Mouse (Mus musculus): ENCODE measurements around the gene Fetub. TPM values are rescaled to one million over a fixed set of nuclear protein-coding genes. Genes with fewer than 3 reads are reported as not detected.
"Not testable (repeated sequence)": the region's sequence is repeated elsewhere in the genome, so short reads cannot be mapped to it uniquely, and the experiment has no call there.

Gene Fetub
- total RNA-seq, 2 experiments from 2014 or later: not detected

- DNase-seq (ENCODE audit: extremely low spot score in 1 of 2, low spot score in 2 of 2): no peak
- intact Hi-C loops (cut with DNase I): no loop called here
- Histone ChIP-seq H3K4me3 (no peak overlapping the region), H3K27ac (no peak overlapping the region)
- TF ChIP-seq CTCF (IDR thresholded peaks at IDR 0.05): no peak
These were observed 3.9 kb upstream of the Fetub start for GRCm38 (mm10) chr16:22914276-22914675.

DNA sequence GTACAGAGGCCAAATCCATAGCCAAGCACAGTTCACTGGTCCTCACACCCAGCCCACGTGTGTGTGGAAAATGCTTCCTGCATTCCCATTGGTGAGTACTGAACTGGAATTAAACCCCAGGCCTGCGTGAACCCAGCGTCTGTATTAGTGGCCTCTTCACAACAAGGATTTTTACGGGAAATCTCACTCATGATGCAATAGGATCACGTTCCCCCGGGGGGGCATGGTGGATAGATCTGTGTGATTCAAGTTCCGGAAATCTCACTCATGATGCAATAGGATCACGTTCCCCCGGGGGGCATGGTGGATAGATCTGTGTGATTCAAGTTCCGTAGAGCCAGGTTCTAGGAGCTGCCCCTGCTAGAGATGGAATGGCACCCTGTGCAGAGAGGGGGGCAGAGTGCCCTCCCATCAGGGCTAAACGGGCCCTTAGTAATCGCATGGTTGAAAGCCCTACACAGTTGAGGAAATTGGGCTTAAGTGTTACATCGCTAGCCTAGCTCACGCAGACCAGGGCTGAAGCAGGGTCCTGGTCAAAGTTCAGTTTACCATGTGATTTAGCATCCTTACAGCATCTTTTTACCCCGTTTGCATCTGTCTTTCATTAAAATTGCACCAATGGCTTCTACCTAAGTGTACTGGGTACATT, 654 bp downstream of the Fetub start:
- no peak overlapping the region for H3K27ac ChIP-seq
- no peak for DNase-seq (ENCODE audit: extremely low spot score in 1 of 2, low spot score in 2 of 2)
- no peak overlapping the region for H3K4me3 ChIP-seq
- no peak for TF ChIP-seq CTCF (IDR thresholded peaks at IDR 0.05)
- intact Hi-C loops (cut with DNase I): no loop called here

GRCm38 (mm10) chr16:22919971-22920854, 2.1 kb downstream of the Fetub start:
- no peak for DNase-seq (ENCODE audit: extremely low spot score in 1 of 2, low spot score in 2 of 2)
- TF ChIP-seq CTCF (IDR thresholded peaks at IDR 0.05): no peak

DNA sequence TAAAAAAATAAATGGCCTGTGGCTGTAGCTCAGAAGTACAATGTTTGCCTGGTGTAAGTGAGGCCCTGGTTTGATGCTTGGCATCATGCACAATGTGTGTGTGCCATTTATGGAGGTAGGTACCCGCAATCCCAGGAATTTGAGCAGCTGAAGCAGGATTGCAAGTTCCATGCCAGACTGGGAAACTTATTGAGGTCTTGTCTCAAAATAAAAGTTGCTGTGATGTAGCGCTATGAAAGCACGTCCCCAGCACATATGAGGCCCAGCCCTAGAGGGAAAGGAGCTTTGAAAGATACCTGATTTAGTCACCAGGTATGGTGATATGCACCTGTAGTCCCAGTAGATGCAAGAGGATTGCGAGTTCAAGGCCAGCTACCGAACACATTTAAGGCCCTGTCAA, 3.6 kb downstream of the Fetub start:
- Histone ChIP-seq H3K4me3 (no peak overlapping the region), H3K27ac (no peak overlapping the region)
- intact Hi-C loops (cut with DNase I): no loop called here
- DNase-seq (ENCODE audit: extremely low spot score in 1 of 2, low spot score in 2 of 2): no peak
- no peak for TF ChIP-seq CTCF (IDR thresholded peaks at IDR 0.05)

More at GRCm38 (mm10) chr16:22919971-22920854, 2.1 kb downstream of the Fetub start:
- no peak overlapping the region for H3K4me3 ChIP-seq
- no peak overlapping the region for H3K27ac ChIP-seq
- intact Hi-C loops (cut with DNase I): no loop called here

- no peak overlapping the region for H3K27ac ChIP-seq
- no peak overlapping the region for H3K4me3 ChIP-seq
- DNase-seq (ENCODE audit: extremely low spot score in 1 of 2, low spot score in 2 of 2): no peak
- intact Hi-C loops (cut with DNase I): no loop called here
- TF ChIP-seq CTCF (IDR thresholded peaks at IDR 0.05): no peak
These were observed 4.3 kb downstream of the Fetub start for GRCm38 (mm10) chr16:22922433-22922832.

- DNase-seq (ENCODE audit: extremely low spot score in 1 of 2, low spot score in 2 of 2): no peak
- no peak overlapping the region for H3K27ac ChIP-seq
- no peak for TF ChIP-seq CTCF (IDR thresholded peaks at IDR 0.05)
These were observed 11.4 kb downstream of the Fetub start for GRCm38 (mm10) chr16:22929575-22929974.

GRCm38 (mm10) chr16:22931431-22932200, 13.5 kb downstream of the Fetub start:
- DNase-seq (ENCODE audit: extremely low spot score in 1 of 2, low spot score in 2 of 2): no peak
- TF ChIP-seq CTCF (IDR thresholded peaks at IDR 0.05): no peak
- H3K27ac ChIP-seq: no peak overlapping the region
- H3K4me3 ChIP-seq: no peak overlapping the region
- intact Hi-C loops (cut with DNase I): no loop called here

More at GRCm38 (mm10) chr16:22929575-22929974, 11.4 kb downstream of the Fetub start:
- no peak overlapping the region for H3K4me3 ChIP-seq
- intact Hi-C loops (cut with DNase I): no loop called here

GRCm38 (mm10) chr16:22937631-22938030, 19.5 kb downstream of the Fetub start:
- no peak for DNase-seq (ENCODE audit: extremely low spot score in 1 of 2, low spot score in 2 of 2)
- intact Hi-C loops (cut with DNase I): no loop called here
- Histone ChIP-seq H3K27ac (no peak overlapping the region), H3K4me3 (no peak overlapping the region)
- TF ChIP-seq CTCF (IDR thresholded peaks at IDR 0.05): no peak

GRCm38 (mm10) chr16:22938541-22938940, 20.4 kb downstream of the Fetub start:
- no peak for TF ChIP-seq CTCF (IDR thresholded peaks at IDR 0.05)
- DNase-seq (ENCODE audit: extremely low spot score in 1 of 2, low spot score in 2 of 2): no peak
- no peak overlapping the region for H3K4me3 ChIP-seq
- intact Hi-C loops (cut with DNase I): no loop called here
- no peak overlapping the region for H3K27ac ChIP-seq

DNA sequence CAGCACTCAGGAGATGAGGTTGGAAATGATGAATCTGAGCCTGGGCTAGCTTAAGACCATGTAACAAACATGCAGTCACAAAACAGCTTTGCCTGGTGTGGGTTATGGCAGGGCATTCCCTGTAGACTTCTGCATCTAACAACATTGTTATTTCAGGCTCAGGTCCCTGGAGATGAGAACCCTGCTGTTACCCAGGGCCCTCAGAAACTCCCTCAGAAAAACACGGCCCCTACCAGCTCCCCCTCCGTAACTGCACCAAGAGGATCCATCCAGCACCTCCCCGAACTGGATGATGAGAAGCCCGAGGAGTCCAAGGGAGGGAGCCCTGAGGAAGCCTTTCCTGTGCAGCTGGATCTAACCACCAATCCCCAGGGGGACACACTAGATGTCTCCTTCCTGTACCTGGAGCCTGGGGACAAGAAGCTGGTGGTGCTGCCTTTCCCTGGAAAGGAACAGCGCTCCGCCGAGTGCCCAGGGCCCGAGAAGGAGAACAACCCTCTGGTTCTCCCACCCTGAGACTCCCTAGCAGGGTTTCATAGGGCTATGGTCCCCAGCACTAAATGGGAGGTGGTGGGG, 21.1 kb downstream of the Fetub start:
- Histone ChIP-seq H3K4me3 (no peak overlapping the region), H3K27ac (no peak overlapping the region)
- TF ChIP-seq CTCF (IDR thresholded peaks at IDR 0.05): no peak
- intact Hi-C loops (cut with DNase I): no loop called here
- DNase-seq (ENCODE audit: extremely low spot score in 1 of 2, low spot score in 2 of 2): no peak

DNA sequence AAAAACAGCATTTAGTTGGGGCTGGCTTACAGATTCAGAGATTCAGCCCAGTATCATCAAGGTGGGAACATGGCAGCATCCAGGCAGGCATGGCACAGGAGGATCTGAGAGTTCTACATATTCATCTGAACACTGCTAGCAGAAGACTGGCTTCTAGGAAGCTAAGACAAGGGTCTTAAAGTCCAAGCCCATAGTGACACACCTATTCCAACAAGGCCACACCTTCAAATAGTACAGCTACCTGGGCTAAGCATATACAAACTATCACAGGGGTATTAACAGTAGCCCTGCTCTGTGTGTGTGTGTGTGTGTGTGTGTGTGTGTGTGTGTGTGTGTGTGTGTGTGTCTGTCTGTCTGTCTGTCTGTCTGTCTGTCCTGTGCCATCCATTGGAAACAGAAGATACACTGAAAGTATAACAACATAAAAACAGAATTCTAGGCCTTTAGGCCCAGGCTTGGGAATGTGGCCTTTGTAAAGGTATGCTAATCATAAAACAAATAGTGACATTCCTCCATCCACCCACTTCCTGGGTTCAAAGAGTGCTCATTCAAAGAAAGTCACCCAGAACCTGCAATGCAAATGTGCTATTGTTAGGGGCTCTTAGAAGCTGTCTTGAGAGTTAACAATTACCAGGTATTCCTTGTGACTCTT, 23.8 kb downstream of the Fetub start:
- H3K27ac ChIP-seq; H3K4me3 ChIP-seq; intact Hi-C loops (cut with DNase I); DNase-seq (ENCODE audit: extremely low spot score in 1 of 2, low spot score in 2 of 2): not testable (repeated sequence)
